Mouse (Mus musculus): ENCODE measurements at regions not wholly inside any gene's neighbourhood (a gene's known extent, or its start where the extent isn't known, plus 50 kb on each side); places are given as distances from the start of the nearest gene placed in this dataset.

GRCm38 (mm10) chr15:67462863-67463262 lies 962.2 kb upstream of the Lrrc6 start:
- Histone ChIP-seq H3K4me2 (ENCODE audit: insufficient read depth, low read depth, poor library complexity, severe bottlenecking) (no peak overlapping the region), H3K36me3 (replicated peaks in 1 of 2; ENCODE audit: control insufficient read depth in 1 of 2, insufficient read depth in 1 of 2, low read length in 1 of 2) (no peaks in the 10 kb centered on the region), H3K4me3 (replicated peaks in 1 of 3; ENCODE audit: low read depth in 2 of 3, low read length in 2 of 3, poor library complexity in 1 of 3) (no peak overlapping the region), H3K27ac (ENCODE audit: insufficient read depth, low read depth) (no peak overlapping the region), H3K4me1 (ENCODE audit: control insufficient read depth in 1 of 2, insufficient read depth in 2 of 2) (no peaks in the 10 kb centered on the region), H3K9me3 (replicated peaks; ENCODE audit: low read length) (no peaks in the 10 kb centered on the region), H3K9ac (ENCODE audit: insufficient read depth, low read depth) (no peak overlapping the region), H3K79me2 (replicated peaks; ENCODE audit: control insufficient read depth, extremely low read depth, insufficient read depth, poor library complexity, severe bottlenecking) (no peaks in the 10 kb centered on the region), H3K27me3 (replicated peaks) (no peaks in the 10 kb centered on the region)
- TF ChIP-seq UBTF (IDR thresholded peaks at IDR 0.05; ENCODE audit: low read depth, low read length) = no peak
- TF ChIP-seq JUND (conservative IDR thresholded peaks at IDR 0.05; ENCODE audit: low read depth, low read length) = no peak
- TF ChIP-seq RAD21 (IDR thresholded peaks at IDR 0.05; ENCODE audit: low read depth, low read length) = no peak
- TF ChIP-seq ELF1 (IDR thresholded peaks at IDR 0.05; ENCODE audit: low read depth, low read length) = no peak
- TF ChIP-seq MXI1 (IDR thresholded peaks at IDR 0.05; ENCODE audit: low read depth, low read length) = no peak
- TF ChIP-seq USF2 (conservative IDR thresholded peaks at IDR 0.05; ENCODE audit: low read depth, low read length) = no peak
- TF ChIP-seq ZC3H11A (IDR thresholded peaks at IDR 0.05; ENCODE audit: low read depth, low read length) = no peak
- TF ChIP-seq CHD1 (IDR thresholded peaks at IDR 0.05; ENCODE audit: low read depth, low read length) = no peak
- no peak for TF ChIP-seq POLR2A (IDR thresholded peaks at IDR 0.05; ENCODE audit: low read depth, low read length)
- TF ChIP-seq CTCF (conservative IDR thresholded peaks at IDR 0.05 in 1 of 2, IDR thresholded peaks at IDR 0.05 in 1 of 2; ENCODE audit: low read depth in 2 of 2, low read length in 2 of 2) = no peak
- TF ChIP-seq HCFC1 (IDR thresholded peaks at IDR 0.05; ENCODE audit: low read depth, low read length) = no peak
- TF ChIP-seq JUN (IDR thresholded peaks at IDR 0.05; ENCODE audit: insufficient read depth, low read depth, low read length) = no peak
- no peak for TF ChIP-seq IRF4 (IDR thresholded peaks at IDR 0.05; ENCODE audit: low read depth, low read length)
- TF ChIP-seq ZNF384 (IDR thresholded peaks at IDR 0.05; ENCODE audit: low read depth, low read length) = no peak
- TF ChIP-seq BHLHE40 (IDR thresholded peaks at IDR 0.05; ENCODE audit: low read depth, low read length) = no peak
- no peak for TF ChIP-seq ZKSCAN1 (IDR thresholded peaks at IDR 0.05; ENCODE audit: borderline replicate concordance, low read depth, low read length)
- no peak for TF ChIP-seq EP300 (IDR thresholded peaks at IDR 0.05; ENCODE audit: low read length)
- TF ChIP-seq ZMIZ1 (IDR thresholded peaks at IDR 0.05; ENCODE audit: low read depth, low read length) = no peak
- no peak for TF ChIP-seq TBP (conservative IDR thresholded peaks at IDR 0.05; ENCODE audit: low read depth, low read length)
- DNase-seq (ENCODE audit: extremely low read depth) = no peak
- dilution Hi-C loops (cut with MboI; ENCODE audit: extremely low pct_ligation_motif_present, extremely low pct_unique_long_range_greater_than_20kb, low sequenced_read_pairs) (no loop called here), in situ Hi-C loops (cut with MboI; ENCODE audit: low pct_ligation_motif_present, low pct_unique_long_range_greater_than_20kb, low sequenced_read_pairs) (no loop called here)

GRCm38 (mm10) chr15:67460384-67460783 lies 959.7 kb upstream of the Lrrc6 start:
- H3K27ac ChIP-seq (ENCODE audit: insufficient read depth, low read depth) = no peak overlapping the region
- H3K9ac ChIP-seq (ENCODE audit: insufficient read depth, low read depth) = no peak overlapping the region
- H3K36me3 ChIP-seq (replicated peaks in 1 of 2; ENCODE audit: control insufficient read depth in 1 of 2, insufficient read depth in 1 of 2, low read length in 1 of 2) = no peaks in the 10 kb centered on the region
- TF ChIP-seq USF2 (conservative IDR thresholded peaks at IDR 0.05; ENCODE audit: low read depth, low read length) (no peak), ETS1 (conservative IDR thresholded peaks at IDR 0.05; ENCODE audit: low read depth, low read length) (no peak), TCF12 (IDR thresholded peaks at IDR 0.05; ENCODE audit: low read depth, low read length) (no peak), CTCF (conservative IDR thresholded peaks at IDR 0.05 in 1 of 2, IDR thresholded peaks at IDR 0.05 in 1 of 2; ENCODE audit: low read depth in 2 of 2, low read length in 2 of 2) (no peak), IRF4 (IDR thresholded peaks at IDR 0.05; ENCODE audit: low read depth, low read length) (no peak), SMC3 (IDR thresholded peaks at IDR 0.05; ENCODE audit: low read depth, low read length) (no peak), JUND (conservative IDR thresholded peaks at IDR 0.05; ENCODE audit: low read depth, low read length) (no peak), E2F4 (IDR thresholded peaks at IDR 0.05; ENCODE audit: insufficient replicate concordance, low read depth, low read length) (no peak), PAX5 (IDR thresholded peaks at IDR 0.05; ENCODE audit: low read length) (no peak), POLR2A (IDR thresholded peaks at IDR 0.05; ENCODE audit: low read depth, low read length) (no peak), CHD2 (IDR thresholded peaks at IDR 0.05; ENCODE audit: low read length) (no peak), USF1 (IDR thresholded peaks at IDR 0.05; ENCODE audit: low read depth, low read length) (no peak), MEF2A (IDR thresholded peaks at IDR 0.05; ENCODE audit: borderline replicate concordance, low read depth, low read length) (no peak), MXI1 (IDR thresholded peaks at IDR 0.05; ENCODE audit: low read depth, low read length) (no peak), RAD21 (IDR thresholded peaks at IDR 0.05; ENCODE audit: low read depth, low read length) (no peak), MAZ (IDR thresholded peaks at IDR 0.05; ENCODE audit: low read depth, low read length) (no peak)
- no peaks in the 10 kb centered on the region for H3K4me1 ChIP-seq (ENCODE audit: control insufficient read depth in 1 of 2, insufficient read depth in 2 of 2)
- no peaks in the 10 kb centered on the region for H3K27me3 ChIP-seq (replicated peaks)
- H3K4me3 ChIP-seq (replicated peaks in 1 of 3; ENCODE audit: low read depth in 2 of 3, low read length in 2 of 3, poor library complexity in 1 of 3) = no peak overlapping the region
- H3K4me2 ChIP-seq (ENCODE audit: insufficient read depth, low read depth, poor library complexity, severe bottlenecking) = no peak overlapping the region
- DNase-seq (ENCODE audit: extremely low read depth) = no peak
- dilution Hi-C loops (cut with MboI; ENCODE audit: extremely low pct_ligation_motif_present, extremely low pct_unique_long_range_greater_than_20kb, low sequenced_read_pairs) (no loop called here), in situ Hi-C loops (cut with MboI; ENCODE audit: low pct_ligation_motif_present, low pct_unique_long_range_greater_than_20kb, low sequenced_read_pairs) (no loop called here)
- no peaks in the 10 kb centered on the region for H3K79me2 ChIP-seq (replicated peaks; ENCODE audit: control insufficient read depth, extremely low read depth, insufficient read depth, poor library complexity, severe bottlenecking)
- H3K9me3 ChIP-seq (replicated peaks; ENCODE audit: low read length) = no peaks in the 10 kb centered on the region

Data from CH12.LX (cell line).